Mouse (Mus musculus): ENCODE results near the gene Ip6k2. TPM values are rescaled to one million over a fixed set of nuclear protein-coding genes. Genes with fewer than 3 reads are reported as not detected.

Ip6k2 gene
- total RNA-seq, 1 experiment from 2014 or later = 56.8 TPM

- ATAC-seq (replicated peaks in 1 of 2; ENCODE audit: insufficient read depth in 1 of 2, low FRiP score in 2 of 2, low TSS enrichment in 1 of 2, low read depth in 1 of 2, poor library complexity in 2 of 2, severe bottlenecking in 2 of 2) = no peak
Measured at GRCm38 (mm10) chr9:108806379-108806778, 22.8 kb downstream of the Ip6k2 start.

- ATAC-seq (replicated peaks in 1 of 2; ENCODE audit: insufficient read depth in 1 of 2, low FRiP score in 2 of 2, low TSS enrichment in 1 of 2, low read depth in 1 of 2, poor library complexity in 2 of 2, severe bottlenecking in 2 of 2) = no peak
Measured at GRCm38 (mm10) chr9:108806831-108807230, 23.2 kb downstream of the Ip6k2 start.

GRCm38 (mm10) chr9:108807674-108808073 lies 24.1 kb downstream of the Ip6k2 start:
- no peak for ATAC-seq (replicated peaks in 1 of 2; ENCODE audit: insufficient read depth in 1 of 2, low FRiP score in 2 of 2, low TSS enrichment in 1 of 2, low read depth in 1 of 2, poor library complexity in 2 of 2, severe bottlenecking in 2 of 2)

GRCm38 (mm10) chr9:108808163-108808665 lies 24.6 kb downstream of the Ip6k2 start, which contains the start of gene Nckipsd:
Nckipsd (plus strand) TSS chr9:108808368.
- ATAC-seq (replicated peaks in 1 of 2; ENCODE audit: insufficient read depth in 1 of 2, low FRiP score in 2 of 2, low TSS enrichment in 1 of 2, low read depth in 1 of 2, poor library complexity in 2 of 2, severe bottlenecking in 2 of 2) = peak; percentile 59 to 74

GRCm38 (mm10) chr9:108809188-108809587 lies 25.6 kb downstream of the Ip6k2 start:
- no peak for ATAC-seq (replicated peaks in 1 of 2; ENCODE audit: insufficient read depth in 1 of 2, low FRiP score in 2 of 2, low TSS enrichment in 1 of 2, low read depth in 1 of 2, poor library complexity in 2 of 2, severe bottlenecking in 2 of 2)

GRCm38 (mm10) chr9:108809723-108810122 lies 26.1 kb downstream of the Ip6k2 start:
- no peak for ATAC-seq (replicated peaks in 1 of 2; ENCODE audit: insufficient read depth in 1 of 2, low FRiP score in 2 of 2, low TSS enrichment in 1 of 2, low read depth in 1 of 2, poor library complexity in 2 of 2, severe bottlenecking in 2 of 2)

GRCm38 (mm10) chr9:108810516-108810915 lies 26.9 kb downstream of the Ip6k2 start:
- no peak for ATAC-seq (replicated peaks in 1 of 2; ENCODE audit: insufficient read depth in 1 of 2, low FRiP score in 2 of 2, low TSS enrichment in 1 of 2, low read depth in 1 of 2, poor library complexity in 2 of 2, severe bottlenecking in 2 of 2)

- no peak for ATAC-seq (replicated peaks in 1 of 2; ENCODE audit: insufficient read depth in 1 of 2, low FRiP score in 2 of 2, low TSS enrichment in 1 of 2, low read depth in 1 of 2, poor library complexity in 2 of 2, severe bottlenecking in 2 of 2)
Measured at GRCm38 (mm10) chr9:108815557-108815956, 32.0 kb downstream of the Ip6k2 start.

GRCm38 (mm10) chr9:108819495-108819894 lies 35.9 kb downstream of the Ip6k2 start:
- ATAC-seq (replicated peaks in 1 of 2; ENCODE audit: insufficient read depth in 1 of 2, low FRiP score in 2 of 2, low TSS enrichment in 1 of 2, low read depth in 1 of 2, poor library complexity in 2 of 2, severe bottlenecking in 2 of 2) = peak in 1 of 2 experiments; percentile 40; a peak in 1 of 4 replicates

- no peak for ATAC-seq (replicated peaks in 1 of 2; ENCODE audit: insufficient read depth in 1 of 2, low FRiP score in 2 of 2, low TSS enrichment in 1 of 2, low read depth in 1 of 2, poor library complexity in 2 of 2, severe bottlenecking in 2 of 2)
Measured at GRCm38 (mm10) chr9:108820077-108820476, 36.5 kb downstream of the Ip6k2 start.

GRCm38 (mm10) chr9:108824144-108824685 lies 40.6 kb downstream of the Ip6k2 start:
- no peak for ATAC-seq (replicated peaks in 1 of 2; ENCODE audit: insufficient read depth in 1 of 2, low FRiP score in 2 of 2, low TSS enrichment in 1 of 2, low read depth in 1 of 2, poor library complexity in 2 of 2, severe bottlenecking in 2 of 2)

GRCm38 (mm10) chr9:108824755-108825413 lies 41.3 kb downstream of the Ip6k2 start:
- no peak for ATAC-seq (replicated peaks in 1 of 2; ENCODE audit: insufficient read depth in 1 of 2, low FRiP score in 2 of 2, low TSS enrichment in 1 of 2, low read depth in 1 of 2, poor library complexity in 2 of 2, severe bottlenecking in 2 of 2)

GRCm38 (mm10) chr9:108825820-108826699 lies 42.5 kb downstream of the Ip6k2 start, which contains the start of gene Celsr3:
Celsr3 (plus strand) TSS chr9:108826320.
- peak in 1 of 2 experiments; percentile 33; a peak in 1 of 4 replicates for ATAC-seq (replicated peaks in 1 of 2; ENCODE audit: insufficient read depth in 1 of 2, low FRiP score in 2 of 2, low TSS enrichment in 1 of 2, low read depth in 1 of 2, poor library complexity in 2 of 2, severe bottlenecking in 2 of 2)

GRCm38 (mm10) chr9:108826700-108827340 lies 43.2 kb downstream of the Ip6k2 start:
- peak; percentile 50 to 69 for ATAC-seq (replicated peaks in 1 of 2; ENCODE audit: insufficient read depth in 1 of 2, low FRiP score in 2 of 2, low TSS enrichment in 1 of 2, low read depth in 1 of 2, poor library complexity in 2 of 2, severe bottlenecking in 2 of 2)

GRCm38 (mm10) chr9:108827454-108827853 lies 43.9 kb downstream of the Ip6k2 start:
- ATAC-seq (replicated peaks in 1 of 2; ENCODE audit: insufficient read depth in 1 of 2, low FRiP score in 2 of 2, low TSS enrichment in 1 of 2, low read depth in 1 of 2, poor library complexity in 2 of 2, severe bottlenecking in 2 of 2) = peak in 1 of 2 experiments; percentile 22; a peak in 2 of 4 replicates

- no peak for ATAC-seq (replicated peaks in 1 of 2; ENCODE audit: insufficient read depth in 1 of 2, low FRiP score in 2 of 2, low TSS enrichment in 1 of 2, low read depth in 1 of 2, poor library complexity in 2 of 2, severe bottlenecking in 2 of 2)
Measured at GRCm38 (mm10) chr9:108827906-108828305, 44.3 kb downstream of the Ip6k2 start.

GRCm38 (mm10) chr9:108831637-108832036 lies 48.0 kb downstream of the Ip6k2 start:
- peak; percentile 15 to 54; a peak in 2 of 4 replicates for ATAC-seq (replicated peaks in 1 of 2; ENCODE audit: insufficient read depth in 1 of 2, low FRiP score in 2 of 2, low TSS enrichment in 1 of 2, low read depth in 1 of 2, poor library complexity in 2 of 2, severe bottlenecking in 2 of 2)
